Mouse (Mus musculus) stomach, postnatal 0 days (tissue): ENCODE data around the gene Plekha5.

Source experiments
- CTCF ChIP-seq: IDR thresholded peaks from 2 replicates; pipeline ENCODE4 v1.5.1; 2016; ENCODE audit warnings: antibody characterized with exemption, low read depth, mild to moderate bottlenecking, moderate library complexity
- EP300 ChIP-seq: optimal IDR thresholded peaks from 2 replicates; pipeline ENCODE3; 2016; ENCODE audit warnings: antibody characterized with exemption

GRCm38 (mm10) chr6:140383580-140384400 is 40.1 kb upstream of the Plekha5 start:
- no peak for TF ChIP-seq EP300
- TF ChIP-seq CTCF = no peak
